Mouse (Mus musculus): Measurements from ENCODE around the gene Hnrnpll.

- no peak for TF ChIP-seq CTCF (IDR thresholded peaks at IDR 0.05)
- no peak for TF ChIP-seq EP300 (IDR thresholded peaks at IDR 0.05; ENCODE audit: insufficient read depth, low read depth, low read length)
Observed at GRCm38 (mm10) chr17:80083223-80083622, 21.1 kb upstream of the Hnrnpll start.
